Comparison of ENCODE assay signal across 26 mouse cellular contexts in genomic region chr1:164063745-164064144, GRCm38 (mm10). TPM values are rescaled to one million over a fixed set of nuclear protein-coding genes. Genes with fewer than 3 reads are reported as not detected.
DNase-seq lines count a peak whose midpoint lies in the region; ATAC-seq and TF ChIP-seq lines count a peak whose summit lies in the region.
"Had no signal": no experiment of that assay in that cellular context is flagged by ENCODE, and none has a peak within 500 bp of the region (broad histone marks: within the 10 kb centered on the region; RNA-seq: fewer than 3 reads in every experiment).

No protein-coding gene starts in this region.

- H3K27me3 ChIP-seq in liver, postnatal 0 days (ENCODE audit: insufficient read depth, low read length): no peaks in the 10 kb centered on the region
- H3K27me3 ChIP-seq in liver, embryonic 11.5 days (replicated peaks; ENCODE audit: control insufficient read depth, insufficient read depth, low read length): no peaks in the 10 kb centered on the region
- H3K27me3 ChIP-seq in hindbrain, postnatal 0 days (ENCODE audit: insufficient read depth, low read length): no peaks in the 10 kb centered on the region
- H3K27me3 ChIP-seq: liver, embryonic 13.5 days; midbrain, embryonic 15.5 days had no signal

- H3K9ac ChIP-seq in liver, postnatal 0 days (replicated peaks): no peak overlapping the region
- H3K9ac ChIP-seq in liver, embryonic 11.5 days (ENCODE audit: low read depth, low read length): no peak overlapping the region
- no peak overlapping the region for H3K9ac ChIP-seq in hindbrain, postnatal 0 days (replicated peaks; ENCODE audit: low read length)
- H3K9ac ChIP-seq: liver, embryonic 13.5 days; midbrain, embryonic 15.5 days had no signal

- ATAC-seq in liver, postnatal 0 days: no peak
- ATAC-seq in liver, embryonic 11.5 days (replicated peaks; ENCODE audit: low FRiP score): no peak
- no peak for ATAC-seq in hindbrain, postnatal 0 days
- ATAC-seq: midbrain, embryonic 15.5 days; Patski had no signal

- no peak for TF ChIP-seq POLR2A in bone marrow, adult 2 months (IDR thresholded peaks at IDR 0.05; ENCODE audit: borderline replicate concordance, control insufficient read depth, low read depth, low read length)

- TF ChIP-seq CTCF in liver, postnatal 0 days (IDR thresholded peaks at IDR 0.05; ENCODE audit: low read depth): no peak
- TF ChIP-seq CTCF in bone marrow, adult 2 months (IDR thresholded peaks at IDR 0.05; ENCODE audit: control insufficient read depth, insufficient read depth, low read length): no peak
- no peak for TF ChIP-seq CTCF in hindbrain, postnatal 0 days (IDR thresholded peaks at IDR 0.05; ENCODE audit: low read depth)

- H3K4me3 ChIP-seq in liver, postnatal 0 days (ENCODE audit: low read depth, low read length): peak overlapping the region; percentile 13; the same call in 1 of the 2 replicates
- no peak overlapping the region for H3K4me3 ChIP-seq in liver, embryonic 11.5 days (ENCODE audit: low read depth, low read length)
- peak overlapping the region; percentile 55 for H3K4me3 ChIP-seq in bone marrow, adult 2 months (replicated peaks; ENCODE audit: control insufficient read depth, low read depth, low read length)
- no peak overlapping the region for H3K4me3 ChIP-seq in hindbrain, postnatal 0 days (ENCODE audit: low read length)
- H3K4me3 ChIP-seq: embryonic facial prominence, embryonic 10.5 days; heart, adult 2 months; liver, embryonic 13.5 days; midbrain, embryonic 15.5 days had no signal

- no peaks in the 10 kb centered on the region for H3K9me3 ChIP-seq in liver, postnatal 0 days (ENCODE audit: low read length)
- H3K9me3 ChIP-seq in liver, embryonic 11.5 days (ENCODE audit: control insufficient read depth, low read length): no peaks in the 10 kb centered on the region
- H3K9me3 ChIP-seq in hindbrain, postnatal 0 days (ENCODE audit: low read length): no peaks in the 10 kb centered on the region
- H3K9me3 ChIP-seq: embryonic facial prominence, embryonic 10.5 days; liver, embryonic 13.5 days; midbrain, embryonic 15.5 days had no signal

- no peak for TF ChIP-seq EP300 in liver, postnatal 0 days (IDR thresholded peaks at IDR 0.05; ENCODE audit: low read depth)

- 0 out of 2 replicates have a peak overlapping the region, but pooled peaks have one; percentile 7 for H3K27ac ChIP-seq in liver, postnatal 0 days (ENCODE audit: low read depth)
- no peak overlapping the region for H3K27ac ChIP-seq in liver, embryonic 11.5 days (ENCODE audit: low read depth, low read length)
- H3K27ac ChIP-seq in bone marrow, adult 2 months (ENCODE audit: control insufficient read depth, insufficient read depth, low read depth, low read length, poor library complexity): peak overlapping the region; percentile 25; the same call in 1 of the 2 replicates
- H3K27ac ChIP-seq in hindbrain, postnatal 0 days: no peak overlapping the region
- H3K27ac ChIP-seq: embryonic facial prominence, embryonic 10.5 days; heart, adult 2 months; liver, embryonic 13.5 days; midbrain, embryonic 15.5 days had no signal

- DNase-seq in liver, postnatal 0 days: no peak
- DNase-seq in liver, embryonic 11.5 days (ENCODE audit: low spot score): no peak
- DNase-seq in CD4-positive, CD25-positive, alpha-beta regulatory T cell, adult 2 months (ENCODE audit: low read depth, low spot score): peak; percentile 61
- DNase-seq in thymus, postnatal 0 days (ENCODE audit: low spot score): peak; percentile 55
- no peak for DNase-seq in hindbrain, postnatal 0 days (ENCODE audit: low spot score)
- no peak for DNase-seq in frontal cortex, postnatal 14 days (ENCODE audit: low spot score in 2 of 2)
- DNase-seq in right cerebral cortex, postnatal 14 days: no peak
- DNase-seq: cerebellum, adult 8-10 months; gastrocnemius, postnatal 10 days; heart, adult 2 months; kidney, adult 9 months; kidney, postnatal 4 days; layer of hippocampus, adult 9-11 months; liver, embryonic 13.5 days; retina, postnatal 1 day; right cerebral cortex, postnatal 4 days had no signal

- peak overlapping the region; percentile 47 for H3K4me2 ChIP-seq in liver, postnatal 0 days (ENCODE audit: low read depth, low read length)
- H3K4me2 ChIP-seq in liver, embryonic 11.5 days: no peak overlapping the region
- no peak overlapping the region for H3K4me2 ChIP-seq in hindbrain, postnatal 0 days (ENCODE audit: low read depth, low read length)
- H3K4me2 ChIP-seq: liver, embryonic 13.5 days; midbrain, embryonic 15.5 days had no signal

- WGBS in liver, postnatal 0 days (ENCODE audit: insufficient replicate concordance): 23% methylated on average over 3 of the region's 3 CpGs
- WGBS in liver, embryonic 11.5 days: 55% methylated on average over 3 of the region's 3 CpGs
- WGBS in bone marrow, adult 2 months: 3% methylated on average over 3 of the region's 3 CpGs
- 61% methylated on average over 3 of the region's 3 CpGs for WGBS in hindbrain, postnatal 0 days

- 0 out of 2 replicates have a peak, but pooled peaks cover 2% of the 10 kb centered on the region for H3K4me1 ChIP-seq in liver, postnatal 0 days (ENCODE audit: insufficient read depth)
- H3K4me1 ChIP-seq in liver, embryonic 11.5 days (replicated peaks; ENCODE audit: control insufficient read depth, insufficient read depth, low read length): no peaks in the 10 kb centered on the region
- H3K4me1 ChIP-seq in bone marrow, adult 2 months (ENCODE audit: control insufficient read depth, insufficient read depth, low read length): peaks cover 2% of the 10 kb centered on the region; the same call in 1 of the 2 replicates
- no peaks in the 10 kb centered on the region for H3K4me1 ChIP-seq in hindbrain, postnatal 0 days (ENCODE audit: insufficient read depth, low read length)
- H3K4me1 ChIP-seq: embryonic facial prominence, embryonic 10.5 days; liver, embryonic 13.5 days; midbrain, embryonic 15.5 days had no signal

- no peaks in the 10 kb centered on the region for H3K36me3 ChIP-seq in liver, postnatal 0 days (replicated peaks; ENCODE audit: insufficient read depth, low read length)
- no peaks in the 10 kb centered on the region for H3K36me3 ChIP-seq in liver, embryonic 11.5 days (ENCODE audit: control insufficient read depth, insufficient read depth, low read length)
- H3K36me3 ChIP-seq in hindbrain, postnatal 0 days (ENCODE audit: insufficient read depth, low read length): no peaks in the 10 kb centered on the region
- H3K36me3 ChIP-seq: embryonic facial prominence, embryonic 10.5 days; liver, embryonic 13.5 days; midbrain, embryonic 15.5 days had no signal

RNA-seq across cellular contexts. Expression of gene Sell, which starts 2.0 kb away (rescaled TPM):
- 10.2 and 10.8 TPM in 2 replicates for polyA plus RNA-seq in liver, postnatal 0 days (2015; fragmentation: Nextera tagmentation; extraction: Ambion mirVana)
- 1.1 and 1.5 TPM in 2 replicates for polyA plus RNA-seq in liver, embryonic 11.5 days (2014; fragmentation: Nextera tagmentation; extraction: Ambion mirVana)
- 36.0 and 70.4 TPM in 2 replicates for polyA plus RNA-seq in bone marrow, adult 2 months (2011; ENCODE audit: insufficient read depth, insufficient read length, low replicate concordance, missing spikeins)
- 103 and 124 TPM in 2 replicates for polyA plus RNA-seq in thymus, postnatal 0 days (2015; fragmentation: Nextera tagmentation; extraction: Ambion mirVana)
- 0.05 and 0.58 TPM in 2 replicates for total RNA-seq in hindbrain, postnatal 0 days (2014; rRNA removed)
- 0.13 TPM in 1 of 2 replicates, not detected in the other for polyA plus RNA-seq in hindbrain, postnatal 0 days (2015; fragmentation: Nextera tagmentation; extraction: Ambion mirVana)
- polyA plus RNA-seq: embryonic facial prominence, embryonic 10.5 days; forebrain, embryonic 11.5 days; heart, embryonic 14.5 days; limb, embryonic 11.5 days; Patski had no signal

RNA-seq across cellular contexts. Expression of gene Sele, which starts 15.7 kb away (rescaled TPM):
- polyA plus RNA-seq in liver, postnatal 0 days (2015; fragmentation: Nextera tagmentation; extraction: Ambion mirVana): 0.06 and 0.11 TPM in 2 replicates
- polyA plus RNA-seq in liver, embryonic 11.5 days (2014; fragmentation: Nextera tagmentation; extraction: Ambion mirVana): 0.10 TPM in 1 of 2 replicates, not detected in the other
- 1.2 and 1.4 TPM in 2 replicates for polyA plus RNA-seq in bone marrow, adult 2 months (2011; ENCODE audit: insufficient read depth, insufficient read length, low replicate concordance, missing spikeins)
- polyA plus RNA-seq in thymus, postnatal 0 days (2015; fragmentation: Nextera tagmentation; extraction: Ambion mirVana): 0.23 and 0.48 TPM in 2 replicates
- not detected in 2 replicates for total RNA-seq in hindbrain, postnatal 0 days (2014; rRNA removed)
- polyA plus RNA-seq in hindbrain, postnatal 0 days (2015; fragmentation: Nextera tagmentation; extraction: Ambion mirVana): not detected in 2 replicates
- total RNA-seq: gastrocnemius, postnatal 10 days; hematopoietic stem cell, adult 5-6 weeks had no signal
- polyA plus RNA-seq: embryonic facial prominence, embryonic 10.5 days; forebrain, embryonic 11.5 days; intestine, embryonic 14.5 days; limb, embryonic 11.5 days; liver, embryonic 13.5 days; lung, embryonic 16.5 days; midbrain, embryonic 15.5 days; Patski had no signal

RNA-seq across cellular contexts. Expression of gene Selp, which starts 51.3 kb away (rescaled TPM):
- 1.7 and 2.1 TPM in 2 replicates for polyA plus RNA-seq in liver, postnatal 0 days (2015; fragmentation: Nextera tagmentation; extraction: Ambion mirVana)
- 0.78 and 0.79 TPM in 2 replicates for polyA plus RNA-seq in liver, embryonic 11.5 days (2014; fragmentation: Nextera tagmentation; extraction: Ambion mirVana)
- polyA plus RNA-seq in bone marrow, adult 2 months (2011; ENCODE audit: insufficient read depth, insufficient read length, low replicate concordance, missing spikeins): 4.4 and 17.1 TPM in 2 replicates
- polyA plus RNA-seq in thymus, postnatal 0 days (2015; fragmentation: Nextera tagmentation; extraction: Ambion mirVana): 0.96 and 1.1 TPM in 2 replicates
- total RNA-seq in hindbrain, postnatal 0 days (2014; rRNA removed): not detected in 2 replicates
- 0.18 TPM in 1 of 2 replicates, not detected in the other for polyA plus RNA-seq in hindbrain, postnatal 0 days (2015; fragmentation: Nextera tagmentation; extraction: Ambion mirVana)
- polyA plus RNA-seq: embryonic facial prominence, embryonic 10.5 days; forebrain, embryonic 11.5 days; midbrain, embryonic 15.5 days had no signal

Comparison
In these comparisons a context has a peak if more than half of its experiments do, and no peak if none do; other contexts are left out.
1. H3K27ac ChIP-seq: peak in liver, postnatal 0 days (single experiment) and bone marrow, adult 2 months (single experiment); none in liver, embryonic 11.5 days (single experiment) and hindbrain, postnatal 0 days (single experiment).
2. H3K4me3 ChIP-seq: peak in liver, postnatal 0 days (single experiment) and bone marrow, adult 2 months (single experiment); none in liver, embryonic 11.5 days (single experiment) and hindbrain, postnatal 0 days (single experiment).
3. DNase-seq: peak in CD4-positive, CD25-positive, alpha-beta regulatory T cell, adult 2 months (single experiment) and thymus, postnatal 0 days (single experiment); none in liver, postnatal 0 days (single experiment), liver, embryonic 11.5 days (single experiment), hindbrain, postnatal 0 days (single experiment), frontal cortex, postnatal 14 days (0 of 2) and right cerebral cortex, postnatal 14 days (single experiment).